Mouse (Mus musculus) left cerebral cortex, adult 8-10 months (tissue): Measurements from ENCODE around the gene Pon2. TPM values are rescaled to one million over a fixed set of nuclear protein-coding genes. Genes with fewer than 3 reads are reported as not detected.
"Not testable (repeated sequence)": the region's sequence is repeated elsewhere in the genome, so short reads cannot be mapped to it uniquely, and the experiment has no call there.

ENCODE experiments used
- DNase-seq, 2 experiments: peaks; one replicate each; pipeline ENCODE4 v3.0.0; 2022; ENCODE audit warnings: low spot score in 2 of 2
- total RNA-seq, 4 experiments: library from RNA; stranded (reverse); gene quantifications; 2 replicates each; pipeline ENCODE4 v1.2.4; 2022

Gene Pon2
- 10 to 100 TPM; 20.8 to 24.2 (median 23.0) TPM for total RNA-seq

DNA sequence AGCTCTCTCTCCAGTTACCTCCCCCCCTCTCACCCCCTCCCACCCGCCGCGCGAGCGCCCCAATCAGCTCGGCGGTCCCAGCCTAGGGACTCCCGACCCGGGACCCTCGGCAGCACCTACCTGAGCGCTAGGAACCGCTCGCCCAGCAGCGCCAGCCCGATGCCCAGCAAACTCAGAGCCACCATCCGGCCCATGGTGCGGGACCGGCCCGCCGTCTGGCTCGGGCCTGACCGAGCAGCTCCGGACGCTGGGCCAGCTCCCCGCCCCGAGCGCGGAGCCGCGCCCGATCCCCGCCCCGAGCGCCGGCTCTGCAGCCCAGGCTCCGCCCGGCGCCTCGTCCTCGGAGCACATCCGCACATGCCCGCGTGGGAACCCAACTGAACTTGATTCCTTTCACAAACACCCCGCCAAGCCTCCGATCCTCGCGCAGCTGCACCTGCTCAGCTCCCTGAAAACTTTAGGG lies at the start of gene Pon2:
TSS of gene Pon2 (minus strand) at position 364 of the 463 bp plus-strand sequence.
- DNase-seq = peak; percentile 11 to 13

DNA sequence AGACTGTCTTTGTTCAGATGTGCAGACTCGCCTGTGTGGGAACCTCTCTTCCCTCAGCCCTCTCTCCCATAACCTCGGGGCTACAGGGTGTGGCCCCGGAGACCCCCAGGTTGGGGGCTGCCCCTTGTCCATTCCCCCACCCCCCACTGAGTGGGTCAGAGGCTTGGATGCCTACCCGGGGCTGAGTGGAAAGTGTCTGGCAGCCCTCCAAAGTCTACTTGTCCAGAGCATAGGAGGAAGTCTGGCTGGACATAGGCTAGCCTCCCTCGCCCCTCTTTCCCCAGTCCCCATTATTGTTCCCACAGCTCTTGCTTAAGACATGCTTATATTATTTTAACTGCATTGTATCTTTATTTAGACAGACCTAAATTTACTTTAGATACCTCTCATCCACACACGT lies 46.0 kb upstream of the Pon2 start:
- no peak for DNase-seq

DNA sequence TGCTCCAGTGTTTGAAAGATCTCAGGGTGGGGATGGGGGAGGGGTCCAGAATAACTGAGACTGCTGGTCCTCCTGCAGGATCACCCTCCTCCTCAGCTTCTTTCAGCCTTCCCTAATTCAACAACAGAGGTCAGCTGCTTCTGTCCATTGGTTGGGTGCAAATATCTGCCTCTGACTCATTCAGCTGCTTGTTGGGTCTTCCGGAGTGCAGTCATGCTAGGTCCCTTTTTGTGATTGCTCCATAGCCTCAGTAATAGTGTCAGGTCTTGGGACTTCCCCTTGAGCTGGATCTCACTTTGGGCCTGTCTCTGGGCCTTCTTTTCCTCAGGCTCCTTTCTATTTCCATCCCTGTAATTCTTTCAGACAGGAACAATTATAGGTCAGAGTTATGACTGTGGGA lies 41.0 kb upstream of the Pon2 start:
- not testable (repeated sequence) for DNase-seq

DNA sequence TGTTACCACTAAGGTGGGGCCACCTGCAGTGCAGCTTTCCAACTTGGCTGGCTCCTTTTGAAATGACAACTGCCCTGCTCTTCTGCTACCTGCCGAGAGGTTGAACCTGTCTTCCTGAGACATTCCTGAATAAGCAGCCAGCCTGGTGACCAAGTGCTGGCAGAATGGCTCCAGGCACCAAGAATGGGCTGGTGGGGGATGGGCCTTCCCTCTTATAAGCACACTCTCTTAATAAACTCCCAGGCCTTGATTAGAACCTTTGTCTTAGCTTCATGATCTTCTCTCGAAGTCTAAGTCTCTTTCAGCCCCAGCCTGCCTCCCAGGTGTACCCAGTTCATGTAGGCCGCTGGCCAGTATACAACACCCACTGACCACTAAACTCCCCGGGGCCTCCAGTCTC lies 40.5 kb upstream of the Pon2 start:
- not testable (repeated sequence) for DNase-seq

DNA sequence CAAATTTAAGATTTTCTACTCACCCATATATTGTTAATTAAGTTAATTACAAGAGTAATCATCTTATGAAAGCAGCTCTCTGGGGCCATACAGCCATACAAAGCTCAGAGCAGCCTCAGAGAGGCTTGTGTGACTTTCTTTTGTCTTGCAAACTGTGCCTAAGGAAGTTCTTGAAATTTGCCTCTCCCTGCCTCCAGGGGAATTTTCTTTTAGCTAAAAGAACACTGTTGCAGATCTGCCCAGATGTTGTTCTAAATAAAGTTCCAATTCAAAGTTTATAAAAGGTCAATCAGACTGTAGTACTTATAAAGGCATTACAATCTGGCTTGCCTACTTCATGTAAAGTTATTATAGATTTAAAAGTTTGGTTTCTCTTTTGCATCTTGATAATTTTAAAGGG lies 37.8 kb upstream of the Pon2 start:
- DNase-seq = not testable (repeated sequence)

DNA sequence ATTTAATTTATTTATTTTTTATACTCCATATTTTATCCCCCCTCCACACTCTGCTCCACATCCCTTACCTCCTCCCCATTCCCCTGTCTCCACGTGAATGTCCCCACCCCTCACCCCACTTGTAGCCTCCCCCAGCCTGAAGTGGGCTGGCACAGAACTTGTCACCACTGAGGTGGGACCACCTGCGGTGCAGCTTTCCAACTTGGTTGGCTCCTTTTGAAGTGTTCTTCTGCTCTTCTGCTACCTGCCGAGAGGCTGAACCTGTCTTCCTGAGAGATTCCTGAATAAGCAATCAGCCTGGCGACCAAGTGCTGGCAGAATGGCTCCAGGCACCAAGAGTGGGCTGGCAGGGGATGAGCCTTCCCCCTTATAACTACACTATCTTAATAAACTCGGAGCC lies 35.8 kb upstream of the Pon2 start:
- DNase-seq = no peak

DNA sequence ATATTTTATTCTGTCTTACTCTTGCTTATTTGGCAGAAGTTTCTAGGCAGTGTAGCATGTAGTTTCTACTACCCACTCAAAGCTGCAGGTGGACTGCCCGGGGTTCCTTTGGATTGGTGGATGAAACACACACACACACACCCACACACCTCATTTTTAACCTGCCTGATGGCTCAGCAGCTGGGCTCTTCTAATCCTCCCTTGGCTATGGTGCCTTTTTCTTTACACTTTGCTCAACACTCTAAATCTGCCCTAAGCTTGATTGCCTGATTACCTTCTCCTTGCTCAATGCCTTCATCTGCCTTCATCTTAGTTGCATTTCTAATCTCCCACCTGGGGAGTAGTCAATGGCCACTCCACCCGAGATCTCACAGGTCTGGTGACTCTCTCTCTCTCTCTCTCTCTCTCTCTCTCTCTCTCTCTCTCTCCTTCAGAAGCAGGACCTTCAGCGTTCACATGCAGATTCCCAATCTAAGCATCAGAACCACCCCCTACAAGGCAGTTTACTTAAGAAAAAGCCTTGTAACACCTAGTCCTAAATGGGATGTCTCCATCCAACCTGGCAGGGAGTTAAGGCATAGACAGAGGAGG lies 34.4 kb upstream of the Pon2 start:
- peak in 1 of 2 experiments; percentile 65 for DNase-seq

DNA sequence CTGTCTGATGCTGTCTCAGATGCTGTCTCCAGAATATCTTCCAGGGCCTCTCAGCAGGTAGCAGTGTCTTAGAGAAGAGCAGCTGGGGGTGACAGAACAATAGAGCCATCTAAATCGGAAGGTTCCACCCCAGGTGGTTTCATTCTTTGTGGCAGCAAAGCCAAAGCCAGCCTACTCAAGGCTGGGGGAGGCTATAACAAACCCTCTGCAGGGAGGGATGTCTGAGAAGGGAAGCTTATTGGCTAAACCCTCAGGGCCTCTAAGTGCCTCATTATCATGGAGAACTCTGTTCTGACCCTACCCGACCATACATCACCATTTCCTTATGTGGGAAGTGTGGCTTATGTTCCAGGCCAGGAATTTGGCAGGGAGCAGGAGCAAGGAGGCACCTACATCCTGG lies 26.9 kb upstream of the Pon2 start:
- DNase-seq = no peak

DNA sequence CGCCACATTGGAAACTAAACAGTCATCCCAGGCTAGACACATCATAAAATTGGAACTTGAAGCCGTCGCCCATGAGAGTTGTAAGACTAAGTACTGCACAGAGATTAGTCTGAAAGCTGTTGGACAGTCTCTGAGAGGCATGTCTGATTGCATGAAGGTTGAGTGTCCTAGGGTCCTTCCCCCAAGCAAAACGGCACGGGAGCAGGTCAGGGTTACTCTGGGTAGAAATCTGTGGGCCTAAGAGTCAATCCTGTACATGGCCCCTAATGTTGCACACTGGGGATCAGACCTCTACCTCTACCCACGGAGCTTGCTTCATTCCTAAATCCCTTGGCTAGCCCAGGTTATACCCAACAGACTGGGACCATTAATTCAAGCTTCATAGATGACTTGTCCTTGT lies 25.8 kb upstream of the Pon2 start:
- not testable (repeated sequence) for DNase-seq

DNA sequence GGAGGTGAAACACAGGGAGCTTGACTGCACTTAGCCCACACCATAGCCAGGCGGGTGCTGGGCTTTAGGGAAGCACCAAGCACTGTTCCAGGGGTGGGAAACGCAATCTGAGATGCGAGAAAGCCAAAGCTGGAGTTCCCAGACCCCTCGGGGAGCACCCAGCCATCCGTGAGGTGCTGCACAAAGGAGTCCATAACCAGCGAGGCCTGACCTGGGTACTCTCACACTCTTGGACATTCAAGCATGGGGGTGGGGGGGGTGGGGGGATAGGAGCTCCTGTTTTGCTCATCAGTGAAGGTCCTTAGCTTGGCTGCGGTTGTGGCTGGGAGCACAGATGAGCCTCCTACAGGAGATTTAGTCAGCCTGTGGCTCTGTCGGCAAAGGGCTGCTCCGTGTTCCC lies 18.4 kb upstream of the Pon2 start:
- no peak for DNase-seq

DNA sequence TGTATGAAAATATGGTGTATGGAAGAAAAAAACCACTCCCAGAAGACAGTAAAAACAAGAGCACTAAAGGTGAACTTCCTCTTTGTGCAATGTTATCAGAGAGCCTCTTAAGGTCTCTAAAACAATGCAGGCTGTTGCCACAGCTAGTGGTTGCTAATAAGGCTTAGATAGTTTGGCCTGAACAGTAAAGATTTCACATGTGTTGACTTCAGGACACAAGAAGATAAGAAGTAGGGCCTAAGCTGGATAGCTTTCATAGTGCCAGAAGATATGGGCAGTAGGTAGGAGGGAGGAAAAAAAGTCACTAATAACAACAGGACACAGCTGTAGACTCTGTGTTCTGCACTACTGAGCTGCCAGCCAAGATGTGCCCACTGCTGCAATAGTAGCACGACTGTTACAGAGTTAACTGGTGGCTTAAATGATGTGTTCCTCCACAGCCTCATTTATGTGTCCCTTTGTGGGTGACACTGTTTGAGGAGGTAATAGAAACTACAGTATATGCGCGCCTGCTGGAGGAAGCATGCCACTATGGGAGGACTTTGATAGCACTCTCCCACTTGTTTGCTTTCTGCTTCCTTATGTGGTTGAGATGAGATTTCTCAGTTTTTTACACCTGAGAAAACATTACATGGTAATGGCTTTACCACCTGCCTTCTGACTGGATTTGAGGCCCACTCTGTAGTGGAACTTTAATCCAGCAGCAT lies 17.0 kb upstream of the Pon2 start:
- no peak for DNase-seq

DNA sequence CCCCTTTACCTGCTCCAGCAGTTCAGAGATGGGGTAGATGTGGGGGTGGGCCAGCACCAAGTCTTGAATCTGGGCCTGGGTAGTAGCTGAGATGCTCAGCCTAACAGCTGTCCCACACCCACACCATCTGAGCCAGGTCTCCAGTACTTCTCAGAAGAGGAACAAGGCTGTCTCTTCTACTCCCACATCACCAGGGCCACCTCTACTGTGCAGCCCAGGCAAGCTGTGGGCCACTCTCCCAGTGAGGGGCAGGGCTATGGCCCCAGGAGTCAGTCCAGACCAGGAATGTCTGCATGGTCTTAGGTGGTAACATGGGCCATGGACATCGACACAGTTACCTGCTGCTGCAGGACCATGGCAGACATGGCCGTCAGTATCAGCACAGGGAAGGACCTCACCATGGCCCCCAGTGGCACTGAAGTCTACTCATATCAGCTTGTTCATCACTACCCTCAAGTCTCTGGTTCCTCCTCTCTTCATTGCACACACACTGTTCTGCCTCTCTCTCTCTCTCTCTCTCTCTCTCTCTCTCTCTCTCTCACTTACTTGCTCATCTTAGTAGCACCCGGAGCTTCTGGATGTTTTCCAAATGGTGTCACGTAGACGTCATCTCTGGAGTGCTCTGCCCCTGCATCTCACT lies 15.8 kb upstream of the Pon2 start:
- DNase-seq = no peak

DNA sequence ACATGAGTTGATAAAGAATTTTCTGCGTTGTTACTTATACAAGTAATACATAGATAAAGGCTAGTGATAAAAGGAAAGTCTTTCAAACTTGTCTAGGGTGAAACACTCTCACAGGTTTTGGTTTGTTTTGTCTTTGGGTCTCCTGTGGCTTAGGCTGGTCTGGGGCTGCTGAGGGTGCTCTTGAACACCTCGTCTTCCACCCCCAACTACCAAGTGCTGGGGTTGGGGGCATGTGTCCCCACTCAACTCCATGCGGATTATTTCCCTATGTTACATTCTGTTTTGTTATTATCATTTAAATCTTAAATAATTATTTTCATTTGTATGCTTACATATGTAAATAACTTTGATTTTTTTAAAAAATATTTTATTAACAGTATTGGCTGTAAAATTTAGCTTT lies 12.2 kb upstream of the Pon2 start:
- no peak for DNase-seq

DNA sequence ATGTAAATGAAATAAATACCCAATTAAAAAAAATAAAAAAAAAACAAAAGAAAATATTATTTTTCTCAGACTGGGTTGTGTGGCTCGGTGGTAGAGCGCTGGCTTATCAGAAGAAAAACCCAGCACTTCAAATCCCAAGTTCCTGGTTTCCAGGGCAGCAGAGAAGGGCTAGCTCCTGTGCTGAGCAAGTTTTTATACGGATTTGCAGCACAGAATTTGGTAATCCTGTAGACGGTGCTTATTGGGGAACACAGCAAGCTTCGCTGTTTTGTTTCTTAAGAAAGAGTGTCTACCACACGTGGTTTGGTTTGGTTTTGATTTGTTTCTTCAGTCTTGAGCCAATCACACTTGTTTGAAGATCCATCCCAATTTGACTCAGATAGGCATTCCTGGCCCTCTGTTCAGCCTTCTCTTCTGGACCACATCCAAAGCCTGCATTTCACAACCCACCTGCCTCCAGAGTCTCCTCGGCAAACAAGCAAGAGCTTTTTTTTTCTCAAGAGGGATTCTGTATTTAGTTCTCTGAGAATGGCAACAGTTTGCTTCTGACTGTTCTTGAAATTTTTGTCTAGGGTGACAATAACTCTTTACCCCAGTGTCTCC lies 11.4 kb upstream of the Pon2 start:
- peak in 1 of 2 experiments; percentile 37 for DNase-seq

DNA sequence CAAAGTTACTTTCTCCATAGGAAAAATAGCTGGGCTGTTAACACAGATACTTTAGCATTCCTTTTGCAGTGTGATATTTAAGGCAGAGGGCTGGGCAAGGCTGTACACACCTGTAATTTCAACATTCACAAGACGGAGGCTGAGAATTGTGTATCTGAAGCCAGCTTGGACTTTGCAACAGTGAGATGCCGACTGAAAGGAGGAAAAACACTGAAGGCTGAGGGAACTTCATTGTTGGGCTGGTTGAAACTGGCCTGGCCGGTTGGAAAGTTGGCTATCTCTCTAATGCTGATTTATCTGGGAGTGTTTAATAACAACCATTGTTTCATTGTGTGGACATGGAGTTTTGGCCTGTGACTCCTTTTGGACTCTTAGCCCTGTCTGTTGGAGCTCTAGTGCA lies 7.7 kb upstream of the Pon2 start:
- no peak for DNase-seq

DNA sequence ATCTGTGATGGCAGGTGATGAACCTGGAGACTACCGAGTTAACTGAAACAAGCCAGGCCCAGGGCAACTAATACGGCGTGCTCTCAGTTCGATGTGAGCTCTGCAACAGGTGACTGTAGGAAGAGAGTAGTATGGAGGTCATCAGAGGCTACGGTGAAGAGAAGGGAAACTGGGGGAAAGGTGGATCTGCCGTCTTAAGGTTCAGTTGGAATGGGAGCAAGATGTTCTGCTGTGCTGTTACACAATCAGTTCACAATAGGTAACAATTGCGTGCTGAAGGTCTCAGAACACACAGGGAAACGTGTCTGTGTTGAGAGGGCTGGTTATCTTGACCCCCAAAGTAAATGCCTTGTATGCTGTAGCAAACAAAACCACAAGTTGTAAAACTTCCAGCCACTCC lies 6.7 kb upstream of the Pon2 start:
- no peak for DNase-seq

DNA sequence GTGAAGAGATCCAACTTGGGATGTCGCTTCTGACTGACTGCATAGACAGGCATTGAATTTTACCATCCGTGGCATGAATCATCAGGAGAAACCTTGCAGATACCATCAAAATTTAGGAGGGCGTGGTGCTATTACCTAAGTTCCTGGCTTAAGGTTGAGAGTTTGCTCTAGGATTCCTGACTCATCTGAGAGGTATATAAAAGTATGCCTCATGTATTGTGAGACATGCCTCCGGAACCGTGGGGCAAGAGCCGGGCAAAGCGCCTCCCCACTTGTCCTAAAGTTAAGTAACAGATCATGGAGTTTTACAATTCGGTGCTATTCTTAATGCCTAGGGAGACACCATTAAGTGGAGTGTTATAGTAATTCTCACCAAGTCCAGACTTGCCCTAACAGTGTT lies 2.4 kb upstream of the Pon2 start:
- DNase-seq = no peak

DNA sequence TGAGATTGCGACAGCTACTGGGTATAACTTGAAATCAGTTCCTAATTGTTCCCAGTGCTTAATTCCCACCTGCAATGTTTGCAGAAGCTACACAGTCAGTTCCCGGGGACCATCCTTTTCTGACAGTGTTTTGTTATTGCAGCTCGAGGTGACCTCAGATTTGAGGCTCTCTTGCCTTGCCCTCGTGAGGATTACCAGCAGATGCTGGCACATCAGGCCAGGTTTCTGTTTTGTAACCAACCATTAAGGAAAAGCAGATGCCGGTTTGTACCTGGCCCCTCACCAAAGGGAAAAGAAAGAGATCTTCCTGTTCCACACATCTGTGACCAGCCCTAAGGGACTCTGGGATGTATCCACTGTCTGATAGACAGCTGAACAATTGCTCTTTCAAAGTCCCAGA lies 1.3 kb upstream of the Pon2 start:
- DNase-seq = no peak

DNA sequence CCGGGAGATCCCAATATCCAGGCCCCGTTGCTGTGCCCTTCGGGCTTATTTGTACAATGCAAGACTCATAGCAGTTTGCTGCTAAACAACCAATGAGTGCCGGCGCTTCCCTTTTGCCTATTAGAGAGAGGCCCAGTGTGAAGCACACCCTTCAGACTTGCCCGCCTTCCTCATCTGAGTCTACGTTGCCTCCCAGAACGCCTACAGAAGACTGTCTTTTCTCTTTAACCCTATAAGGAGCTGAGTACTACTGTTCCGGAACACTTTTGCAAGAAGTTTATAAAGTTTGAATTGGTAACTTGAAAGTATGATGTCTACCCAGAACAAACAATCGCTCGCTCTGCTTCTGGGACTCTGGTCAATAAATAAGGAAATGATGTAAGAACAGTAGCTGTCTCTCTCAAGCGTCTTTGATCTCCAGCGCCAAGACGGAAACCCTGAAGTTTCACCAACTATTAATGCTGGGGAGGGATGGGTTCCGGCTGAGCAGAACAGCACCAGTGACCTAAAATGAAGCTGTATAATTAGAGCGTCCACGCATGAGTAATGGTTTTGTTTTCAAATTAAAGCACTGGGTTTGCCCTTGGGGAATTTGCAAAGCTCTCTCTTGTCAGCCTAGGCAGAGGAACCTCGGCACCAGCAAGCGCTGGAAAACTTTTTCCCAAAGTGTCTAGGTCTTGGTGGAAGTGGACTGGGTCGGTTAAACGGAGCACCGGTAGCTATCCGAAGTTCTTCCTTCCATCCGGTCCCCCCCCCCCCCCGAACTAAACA lies 749 bp downstream of the Pon2 start:
- no peak for DNase-seq

DNA sequence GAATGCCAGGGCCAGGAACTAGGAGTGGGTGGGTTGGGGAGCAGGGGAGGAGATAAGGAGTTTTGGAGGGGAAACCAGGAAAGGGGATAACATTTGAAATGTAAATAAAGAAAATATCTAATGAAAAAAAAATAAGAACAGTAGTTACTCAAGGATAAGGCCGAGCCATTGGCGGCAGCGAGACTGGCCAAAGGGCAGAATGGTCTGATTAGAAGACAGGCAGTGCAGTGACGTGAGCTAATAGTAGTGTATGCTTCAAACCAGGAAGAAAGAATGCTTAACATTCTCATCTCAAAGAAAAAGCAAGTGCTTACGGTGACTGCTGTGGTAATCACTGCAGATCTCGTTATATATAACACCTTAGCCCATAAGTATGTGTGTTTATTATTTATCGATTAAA lies 2.2 kb downstream of the Pon2 start:
- no peak for DNase-seq

DNA sequence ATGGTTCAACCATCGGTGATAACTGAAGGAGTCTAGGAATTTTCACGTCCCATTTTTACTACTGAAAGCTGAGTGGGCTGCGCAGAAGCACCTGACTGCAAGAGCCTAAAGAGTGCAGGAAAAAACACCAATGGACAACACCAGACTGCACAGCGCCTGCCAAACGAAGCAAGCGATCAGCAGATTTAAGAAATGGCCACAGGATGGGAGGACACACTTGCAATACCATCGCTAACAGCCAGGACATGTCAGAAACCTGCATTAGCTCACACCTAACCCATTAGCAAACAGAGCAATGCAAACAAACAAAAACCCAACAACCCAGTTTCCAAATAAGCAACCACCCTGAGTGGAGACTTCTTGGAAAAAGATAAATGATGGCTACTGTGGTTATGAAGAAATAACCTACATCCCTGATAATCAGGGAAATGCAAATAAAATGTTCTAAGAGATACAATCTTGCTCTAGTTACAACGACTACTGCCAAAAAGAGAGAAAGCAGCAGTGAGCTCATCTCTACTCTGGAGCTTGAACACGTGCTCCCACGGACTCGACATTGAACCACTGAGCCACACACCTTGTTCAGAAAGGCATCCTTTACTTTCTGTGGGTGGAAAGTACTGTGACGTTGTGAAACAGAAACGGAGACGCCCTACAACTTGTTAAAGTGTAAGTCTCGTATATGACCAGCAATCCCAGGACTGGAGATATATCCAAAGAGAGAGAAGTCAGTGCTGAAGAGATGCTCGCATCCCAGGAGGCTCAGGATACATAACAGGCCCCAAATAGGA lies 3.4 kb downstream of the Pon2 start:
- no peak for DNase-seq
